10 mouse cellular contexts compared by ENCODE assay signal in the genomic region with DNA sequence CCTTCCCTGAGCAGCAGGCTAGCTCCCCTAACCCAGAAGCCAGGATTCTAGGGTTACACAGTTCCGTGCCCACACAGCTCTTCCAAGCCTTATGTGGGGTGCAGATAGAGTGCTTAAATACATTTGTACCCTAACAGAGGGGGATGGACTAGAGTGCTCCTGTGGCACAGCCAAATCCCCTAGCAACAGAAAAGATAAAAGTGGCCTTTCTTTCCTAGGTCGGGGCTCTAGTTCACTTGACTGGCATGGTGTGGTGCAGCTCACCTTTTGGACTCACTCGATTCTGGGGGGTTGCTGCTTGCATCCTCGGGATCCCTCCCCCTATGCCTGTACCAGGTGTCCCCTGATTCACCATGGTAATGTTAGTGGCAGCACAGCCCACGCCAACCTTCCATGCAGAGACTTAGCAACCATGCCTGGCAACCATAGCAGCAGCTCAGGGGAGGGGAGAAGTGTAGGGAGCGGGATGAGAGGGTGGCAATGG. TPM values are rescaled to one million over a fixed set of nuclear protein-coding genes. Genes with fewer than 3 reads are reported as not detected.
DNase-seq lines count a peak whose midpoint lies in the region; ATAC-seq and TF ChIP-seq lines count a peak whose summit lies in the region.
"Had no signal": no experiment of that assay in that cellular context is flagged by ENCODE, and none has a peak within 500 bp of the region (broad histone marks: within the 10 kb centered on the region; RNA-seq: fewer than 3 reads in every experiment).

No protein-coding gene starts in this region.

- 5% methylated on average over 6 of the region's 6 CpGs for WGBS in hindbrain, embryonic 11.5 days
- WGBS in limb, embryonic 15.5 days = 9% methylated on average over 6 of the region's 6 CpGs

- peak overlapping the region; percentile 76 for H3K4me3 ChIP-seq in gastrocnemius, adult 2 months
- peak overlapping the region; percentile 67; the same call in 1 of the 2 replicates for H3K4me3 ChIP-seq in E14TG2a.4 (replicated peaks; ENCODE audit: low read length)
- no peak overlapping the region for H3K4me3 ChIP-seq in hindbrain, embryonic 11.5 days (ENCODE audit: low read depth, low read length)
- H3K4me3 ChIP-seq in limb, embryonic 15.5 days = peak overlapping the region; percentile 45; the same call in 1 of the 2 replicates

- H3K27ac ChIP-seq in gastrocnemius, adult 2 months = peak overlapping the region; percentile 28; the same call in 1 of the 2 replicates
- H3K27ac ChIP-seq in hindbrain, embryonic 11.5 days (ENCODE audit: low read depth, low read length) = no peak overlapping the region
- H3K27ac ChIP-seq in limb, embryonic 15.5 days = no peak overlapping the region

- peaks cover 58% of the 10 kb centered on the region for H3K4me1 ChIP-seq in E14TG2a.4 (replicated peaks; ENCODE audit: low read depth, low read length)
- peaks cover 19% of the 10 kb centered on the region for H3K4me1 ChIP-seq in hindbrain, embryonic 11.5 days (replicated peaks; ENCODE audit: control insufficient read depth, insufficient read depth, low read length)
- peaks cover 42% of the 10 kb centered on the region for H3K4me1 ChIP-seq in limb, embryonic 15.5 days

- H3K9me3 ChIP-seq in E14TG2a.4 (ENCODE audit: low read length) = no peaks in the 10 kb centered on the region
- no peaks in the 10 kb centered on the region for H3K9me3 ChIP-seq in hindbrain, embryonic 11.5 days (ENCODE audit: control insufficient read depth, low read length)
- H3K9me3 ChIP-seq in limb, embryonic 15.5 days = no peaks in the 10 kb centered on the region

- intact Hi-C loops in gastrocnemius, adult 2 months (cut with DNase I) = no loop called here
- intact Hi-C loops in gastrocnemius, postnatal 14 days (cut with DNase I; ENCODE audit: low total_unique reads) = no loop called here

- peaks cover 24% of the 10 kb centered on the region for H3K36me3 ChIP-seq in E14TG2a.4 (ENCODE audit: insufficient read depth, low read length)
- H3K36me3 ChIP-seq in hindbrain, embryonic 11.5 days (ENCODE audit: control insufficient read depth, insufficient read depth, low read length) = no peaks in the 10 kb centered on the region
- H3K36me3 ChIP-seq in limb, embryonic 15.5 days = peaks cover 30% of the 10 kb centered on the region

- TF ChIP-seq CTCF in gastrocnemius, adult 2 months (IDR thresholded peaks at IDR 0.05) = no peak
- TF ChIP-seq CTCF in E14TG2a.4 (conservative IDR thresholded peaks at IDR 0.05; ENCODE audit: low read length) = no peak

- ATAC-seq in hindbrain, embryonic 11.5 days (ENCODE audit: low FRiP score) = no peak
- ATAC-seq in limb, embryonic 15.5 days (ENCODE audit: insufficient number of reproducible peaks, low FRiP score, low TSS enrichment, low read depth) = no peak

- H3K9ac ChIP-seq in hindbrain, embryonic 11.5 days (ENCODE audit: low read depth, low read length) = no peak overlapping the region
- no peak overlapping the region for H3K9ac ChIP-seq in limb, embryonic 15.5 days

- no peak for DNase-seq in gastrocnemius, adult 2 months
- DNase-seq in gastrocnemius, postnatal 14 days = no peak
- DNase-seq in hindbrain, embryonic 11.5 days (ENCODE audit: low spot score) = peak; percentile 37
- no peak for DNase-seq in ovary, postnatal 14 days (ENCODE audit: low spot score)
- DNase-seq in cerebellum, adult 8-10 months = no peak
- DNase-seq in ovary, adult 18-20 months (ENCODE audit: low spot score) = no peak

- 0 out of 2 replicates have a peak overlapping the region, but pooled peaks have one; percentile 54 for H3K4me2 ChIP-seq in hindbrain, embryonic 11.5 days (replicated peaks; ENCODE audit: low read depth, low read length)
- H3K4me2 ChIP-seq in limb, embryonic 15.5 days = peak overlapping the region; percentile 73; the same call in 1 of the 2 replicates

- peaks cover 63% of the 10 kb centered on the region for H3K27me3 ChIP-seq in E14TG2a.4 (ENCODE audit: insufficient read depth, low read length)
- peaks cover 66% of the 10 kb centered on the region for H3K27me3 ChIP-seq in hindbrain, embryonic 11.5 days (ENCODE audit: control insufficient read depth, insufficient read depth, low read length)
- peaks cover 77% of the 10 kb centered on the region for H3K27me3 ChIP-seq in limb, embryonic 15.5 days

RNA-seq across cellular contexts. Expression of a gene that starts 0.6 kb away (rescaled TPM):
- under 1 TPM; 0.33 to 0.78 TPM for total RNA-seq in gastrocnemius, adult 2 months (2021)
- total RNA-seq in gastrocnemius, postnatal 14 days (2021) = 1 to 10 TPM; 1.6 to 2.7 TPM
- polyA plus RNA-seq in hindbrain, embryonic 11.5 days (2014; fragmentation: Nextera tagmentation; extraction: Ambion mirVana) = 0.35 and 0.60 TPM in 2 replicates
- 0.15 TPM in 1 of 2 replicates, not detected in the other for polyA plus RNA-seq in limb, embryonic 15.5 days (2015; fragmentation: Nextera tagmentation; extraction: Ambion mirVana)
- polyA plus RNA-seq: stomach, embryonic 14.5 days had no signal

RNA-seq across cellular contexts. Expression of a gene that starts 19.0 kb away (rescaled TPM):
- under 1 TPM in 1 of 2 experiments, not detected in 1; 0.08 TPM for total RNA-seq in gastrocnemius, adult 2 months (2021)
- total RNA-seq in gastrocnemius, postnatal 14 days (2021) = under 1 TPM in 1 of 2 experiments, not detected in 1; 0.10 TPM
- polyA plus RNA-seq in hindbrain, embryonic 11.5 days (2014; fragmentation: Nextera tagmentation; extraction: Ambion mirVana) = 8.0 and 9.5 TPM in 2 replicates
- polyA plus RNA-seq in limb, embryonic 15.5 days (2015; fragmentation: Nextera tagmentation; extraction: Ambion mirVana) = 0.06 and 0.14 TPM in 2 replicates
- polyA plus RNA-seq: large intestine, adult 2 months; stomach, embryonic 14.5 days had no signal

RNA-seq across cellular contexts. Expression of a gene that starts 22.6 kb away (rescaled TPM):
- total RNA-seq in gastrocnemius, adult 2 months (2021) = 10 to 100 TPM; 49.0 to 59.5 TPM
- total RNA-seq in gastrocnemius, postnatal 14 days (2021) = 10 to 100 TPM; 36.6 to 42.0 TPM
- polyA plus RNA-seq in hindbrain, embryonic 11.5 days (2014; fragmentation: Nextera tagmentation; extraction: Ambion mirVana) = 65.9 and 70.6 TPM in 2 replicates
- 91.4 and 94.3 TPM in 2 replicates for polyA plus RNA-seq in limb, embryonic 15.5 days (2015; fragmentation: Nextera tagmentation; extraction: Ambion mirVana)

RNA-seq across cellular contexts. Expression of a gene that starts 30.7 kb away (rescaled TPM):
- total RNA-seq in gastrocnemius, adult 2 months (2021) = 1 to 10 TPM in 1 of 2 experiments, under 1 TPM in 1; 0.97 to 1.4 TPM
- total RNA-seq in gastrocnemius, postnatal 14 days (2021) = 1 to 10 TPM in 1 of 2 experiments, under 1 TPM in 1; 0.78 to 1.5 TPM
- polyA plus RNA-seq in hindbrain, embryonic 11.5 days (2014; fragmentation: Nextera tagmentation; extraction: Ambion mirVana) = 0.54 and 0.57 TPM in 2 replicates
- polyA plus RNA-seq in limb, embryonic 15.5 days (2015; fragmentation: Nextera tagmentation; extraction: Ambion mirVana) = 6.0 and 7.0 TPM in 2 replicates
- polyA plus RNA-seq: stomach, embryonic 14.5 days had no signal

RNA-seq across cellular contexts. Expression of a gene that starts 45.7 kb away (rescaled TPM):
- 1 to 10 TPM; 8.1 to 9.4 TPM for total RNA-seq in gastrocnemius, adult 2 months (2021)
- total RNA-seq in gastrocnemius, postnatal 14 days (2021) = 10 to 100 TPM; 14.6 to 15.8 TPM
- 32.3 and 33.2 TPM in 2 replicates for polyA plus RNA-seq in hindbrain, embryonic 11.5 days (2014; fragmentation: Nextera tagmentation; extraction: Ambion mirVana)
- 41.7 and 49.3 TPM in 2 replicates for polyA plus RNA-seq in limb, embryonic 15.5 days (2015; fragmentation: Nextera tagmentation; extraction: Ambion mirVana)
